Mouse (Mus musculus): Measurements from ENCODE around the gene Klf11.
"Not testable (repeated sequence)": the region's sequence is repeated elsewhere in the genome, so short reads cannot be mapped to it uniquely, and the experiment has no call there.

DNA sequence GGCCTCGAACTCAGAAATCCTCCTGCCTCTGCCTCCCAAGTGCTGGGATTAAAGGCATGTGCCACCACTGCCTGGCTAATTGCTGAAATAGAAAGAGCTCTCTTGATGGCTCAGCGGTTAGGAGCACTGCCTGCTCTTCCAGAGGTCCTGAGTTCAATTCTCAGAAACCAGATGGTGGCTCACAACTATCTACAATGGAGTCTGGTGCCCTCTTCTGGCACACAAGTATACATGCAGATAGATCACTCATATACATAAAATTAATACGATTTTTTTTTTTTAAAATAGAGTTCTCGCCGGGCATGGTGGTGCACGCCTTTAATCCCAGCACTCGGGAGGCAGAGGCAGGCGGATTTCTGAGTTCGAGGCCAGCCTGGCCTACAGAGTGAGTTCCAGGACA is 50.5 kb downstream of the Klf11 start:
- TF ChIP-seq GATA1 (IDR thresholded peaks at IDR 0.05; ENCODE audit: borderline replicate concordance, low read length); FLI1 (IDR thresholded peaks at IDR 0.05; ENCODE audit: low read length): not testable (repeated sequence)
